Mouse (Mus musculus): ENCODE data around the gene Gm20388.

Gm20388 gene

DNA sequence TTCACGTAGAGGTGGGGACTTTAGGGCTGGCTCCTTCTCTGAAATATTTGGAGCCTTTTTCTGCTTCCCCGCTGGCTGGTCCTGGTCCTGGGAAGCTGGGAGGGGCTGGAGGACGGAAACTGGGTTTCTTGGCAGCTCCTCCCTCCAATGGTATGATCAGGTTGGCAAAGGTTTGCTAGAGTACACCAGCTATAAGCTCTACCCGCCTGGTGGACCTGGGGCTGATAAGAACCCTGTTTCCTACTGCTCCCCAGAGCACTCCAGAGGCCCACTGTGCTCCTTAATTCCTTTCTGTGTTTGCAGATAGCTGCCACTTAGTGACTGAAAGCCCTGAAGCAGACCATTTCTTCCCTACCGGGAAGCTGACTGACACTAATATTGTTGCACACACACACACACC is 3765.0 kb downstream of the Gm20388 start:
- DNase-seq = no peak

- no peak for DNase-seq
Observed at GRCm38 (mm10) chr8:123678390-123678789, 3767.7 kb downstream of the Gm20388 start.

- peak in 1 of 2 experiments; percentile 29 for DNase-seq
Observed at GRCm38 (mm10) chr8:123682073-123682761, 3771.6 kb downstream of the Gm20388 start.

GRCm38 (mm10) chr8:123683321-123683720 is 3772.7 kb downstream of the Gm20388 start:
- DNase-seq = peak in 1 of 2 experiments; percentile 16

DNA sequence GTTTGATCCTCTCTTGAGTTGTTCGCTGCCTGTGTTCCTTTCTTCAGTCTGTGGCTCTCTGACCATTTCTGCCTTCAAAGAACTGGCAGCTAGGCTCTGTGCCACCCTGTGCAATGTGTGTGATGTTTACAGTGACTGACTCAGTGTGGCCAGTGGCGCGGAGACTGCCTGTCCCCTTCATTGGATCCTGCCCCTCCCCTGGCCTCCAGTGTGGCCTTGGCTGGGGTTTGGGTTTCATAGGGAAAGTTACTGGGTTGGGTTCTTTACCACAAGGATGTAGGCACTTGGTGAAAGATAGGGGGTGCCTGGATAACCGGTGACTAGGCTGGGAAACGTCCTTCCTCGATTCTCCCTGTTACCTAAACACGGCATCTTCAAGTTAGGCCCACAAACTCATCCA is 3774.2 kb downstream of the Gm20388 start:
- no peak for DNase-seq

DNA sequence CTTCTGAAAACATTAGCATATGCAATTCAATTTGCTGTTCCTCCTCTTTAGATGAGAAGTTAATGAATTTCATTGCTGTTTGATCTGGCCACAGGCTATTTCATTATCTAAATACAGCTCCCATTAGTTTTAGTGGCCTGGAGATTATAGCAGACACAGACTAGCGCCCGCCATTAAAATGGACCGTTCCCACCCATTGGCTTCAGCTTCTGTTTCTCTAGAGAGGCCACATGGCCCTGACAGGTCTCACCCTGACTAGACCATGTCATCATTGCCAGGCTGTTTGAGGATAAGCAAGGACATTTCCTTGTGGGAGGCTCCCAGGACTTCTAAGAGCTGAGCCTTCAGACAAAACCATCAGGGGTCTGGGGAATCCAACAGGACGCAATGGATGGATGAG is 3774.8 kb downstream of the Gm20388 start:
- DNase-seq = no peak

DNA sequence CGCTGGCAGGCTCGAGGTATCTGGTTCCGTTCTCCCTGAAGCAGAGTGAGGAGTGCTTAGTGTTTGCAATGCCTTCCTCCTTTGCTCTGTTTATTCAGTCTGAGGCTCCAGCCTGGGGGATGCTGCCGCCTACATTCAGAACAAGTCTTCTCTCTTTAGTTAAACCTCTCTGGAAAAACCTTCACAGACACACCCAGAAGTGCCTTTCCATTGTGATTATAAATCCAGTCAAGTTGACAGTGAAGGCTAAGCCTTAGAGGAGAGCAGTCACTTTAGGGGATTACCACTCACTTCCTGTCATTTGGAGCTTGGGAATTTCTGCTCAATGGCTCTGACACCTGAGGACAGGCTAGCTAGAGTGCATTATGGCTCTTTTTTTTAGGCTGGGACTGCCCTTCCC is 3777.2 kb downstream of the Gm20388 start:
- DNase-seq = no peak

GRCm38 (mm10) chr8:123692165-123692962 is 3781.7 kb downstream of the Gm20388 start:
- DNase-seq = no peak

GRCm38 (mm10) chr8:123696167-123696566 is 3785.5 kb downstream of the Gm20388 start:
- no peak for DNase-seq

DNA sequence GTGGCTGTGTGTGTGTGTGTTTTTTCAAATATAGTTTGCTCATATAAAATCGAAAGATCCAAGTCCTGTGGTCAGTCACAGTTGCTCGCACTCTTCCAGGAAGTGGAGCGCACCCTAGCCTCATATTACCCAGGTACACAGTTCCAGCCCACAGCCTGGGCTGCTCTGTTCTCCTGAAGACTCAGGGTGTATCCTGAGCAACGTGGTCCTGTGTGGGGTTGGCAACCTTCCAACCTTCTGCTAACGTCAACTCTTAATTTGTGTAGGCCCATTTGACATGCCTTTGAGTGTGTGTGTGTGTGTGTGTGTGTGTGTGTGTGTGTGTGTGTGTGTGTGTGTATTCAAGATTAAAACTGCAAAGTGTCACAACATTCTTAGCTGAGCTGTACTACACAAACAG is 3786.7 kb downstream of the Gm20388 start:
- no peak for DNase-seq

GRCm38 (mm10) chr8:123700399-123701070 is 3789.9 kb downstream of the Gm20388 start:
- no peak for DNase-seq

GRCm38 (mm10) chr8:123701952-123702587 is 3791.4 kb downstream of the Gm20388 start:
- DNase-seq = no peak

DNA sequence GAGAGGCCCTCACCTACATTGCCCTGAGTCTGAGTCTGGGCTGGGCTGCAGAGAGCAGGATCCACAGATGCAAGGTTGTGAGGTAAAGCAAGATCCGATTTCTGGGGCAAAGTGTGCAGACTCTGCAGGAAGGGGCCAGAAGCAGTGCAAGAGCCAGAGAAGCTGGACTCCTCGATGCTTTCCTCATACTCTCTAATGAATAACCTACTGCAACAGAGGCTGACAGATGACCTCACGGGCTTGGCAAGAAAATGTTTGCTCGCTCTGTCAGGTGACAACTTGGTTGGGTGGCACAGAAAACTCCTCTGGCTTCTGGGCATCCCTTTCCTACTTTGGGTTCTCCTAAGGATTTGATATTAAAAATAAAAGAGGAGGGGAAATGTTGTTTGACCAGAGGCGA is 3794.7 kb downstream of the Gm20388 start:
- DNase-seq = no peak

- no peak for DNase-seq
Observed at GRCm38 (mm10) chr8:123707137-123707536, 3796.5 kb downstream of the Gm20388 start.

DNA sequence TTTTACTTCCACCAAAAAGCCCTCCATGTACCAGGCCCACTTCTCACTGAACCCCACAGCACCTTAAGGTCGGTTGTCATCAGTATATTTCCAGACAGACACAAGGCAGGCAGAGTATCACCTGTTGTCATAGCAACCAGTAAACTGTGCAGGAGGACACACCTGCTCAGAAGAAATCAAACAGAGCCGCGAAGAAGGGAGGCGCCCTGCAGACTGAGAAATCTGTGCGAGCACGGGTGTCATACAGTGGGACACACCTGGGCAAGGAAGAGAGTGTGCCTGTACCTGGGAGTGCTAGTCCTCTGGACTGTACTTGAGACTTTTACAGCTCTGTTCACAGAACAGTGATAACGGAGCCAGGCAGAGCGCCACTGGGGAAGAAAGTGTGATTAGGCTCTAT is 3798.1 kb downstream of the Gm20388 start:
- DNase-seq = no peak

GRCm38 (mm10) chr8:123710335-123710734 is 3799.7 kb downstream of the Gm20388 start:
- DNase-seq = no peak

- no peak for DNase-seq
Observed at GRCm38 (mm10) chr8:123714451-123714850, 3803.8 kb downstream of the Gm20388 start.

- DNase-seq = no peak
Observed at GRCm38 (mm10) chr8:123715916-123716592, 3805.4 kb downstream of the Gm20388 start.

- DNase-seq = no peak
Observed at GRCm38 (mm10) chr8:123717104-123717503, 3806.5 kb downstream of the Gm20388 start.

- DNase-seq = peak; percentile 41 to 76
Observed at GRCm38 (mm10) chr8:123717516-123718490, 3807.2 kb downstream of the Gm20388 start.

DNA sequence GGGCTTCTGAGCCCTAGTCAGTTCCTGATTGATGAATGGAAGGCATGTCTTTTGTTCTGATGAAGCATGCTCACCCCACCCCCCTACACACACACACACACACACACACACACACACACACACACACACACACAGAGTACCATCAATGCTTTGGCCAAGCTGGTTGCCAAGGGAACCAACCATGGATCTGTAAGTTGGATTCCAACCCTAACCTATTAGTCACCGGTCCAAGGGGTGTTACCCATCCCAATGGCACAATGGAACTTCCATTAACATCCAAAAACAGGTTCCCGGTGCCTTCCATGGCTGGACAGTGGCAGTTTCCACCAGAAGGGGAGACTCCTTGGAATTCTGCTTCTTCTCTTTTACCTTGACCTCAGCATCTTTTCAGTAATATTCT is 3808.1 kb downstream of the Gm20388 start:
- DNase-seq = no peak

Data from kidney, adult 8-10 months (tissue).